Mouse (Mus musculus) limb, embryonic 14.5 days (tissue): ENCODE results near the gene Ubap2. TPM values are rescaled to one million over a fixed set of nuclear protein-coding genes. Genes with fewer than 3 reads are reported as not detected.

Experiments used
- ATAC-seq: fragments of 200-750 bp; cut with Nextera tagmentation; 2 replicates; pipeline ENCODE4 v1.8.0; 2017; ENCODE audit warnings: low read depth, moderate number of reproducible peaks, moderate TSS enrichment; ENCODE audit not compliant: low FRiP score
- DNase-seq: peaks from one replicate; pipeline ENCODE4 v3.0.0-alpha.2; 2015; ENCODE audit warnings: low spot score
- H3K27ac ChIP-seq: fragments of 300-500 bp; sonication (generic); replicated peaks from 2 replicates; pipeline ENCODE4 v1.5.1; 2014; ENCODE audit warnings: low read depth, mild to moderate bottlenecking, low read length, moderate library complexity, mixed read lengths
- H3K27me3 ChIP-seq: fragments of 300-500 bp; sonication (generic); 2 replicates; pipeline ENCODE4 v1.6.1; 2014; ENCODE audit warnings: low read length, mixed read lengths; ENCODE audit not compliant: control insufficient read depth, insufficient read depth
- H3K36me3 ChIP-seq: fragments of 300-500 bp; sonication (generic); 2 replicates; pipeline ENCODE4 v1.6.1; 2014; ENCODE audit warnings: mild to moderate bottlenecking, low read length, moderate library complexity, mixed read lengths; ENCODE audit not compliant: control insufficient read depth, insufficient read depth
- H3K4me1 ChIP-seq: fragments of 300-500 bp; sonication (generic); 2 replicates; pipeline ENCODE4 v1.6.1; 2014; ENCODE audit warnings: antibody characterized with exemption, low read length, mixed read lengths; ENCODE audit not compliant: control insufficient read depth, insufficient read depth
- H3K4me2 ChIP-seq: fragments of 300-500 bp; sonication (generic); replicated peaks from 2 replicates; pipeline ENCODE4 v1.6.1; 2014; ENCODE audit warnings: low read depth, mild to moderate bottlenecking, low read length, moderate library complexity; ENCODE audit not compliant: severe bottlenecking
- H3K4me3 ChIP-seq: fragments of 300-500 bp; sonication (generic); replicated peaks from 2 replicates; pipeline ENCODE4 v1.5.1; 2014; ENCODE audit warnings: low read length
- H3K9ac ChIP-seq: fragments of 300-500 bp; sonication (generic); 2 replicates; pipeline ENCODE4 v1.6.1; 2014; ENCODE audit warnings: mild to moderate bottlenecking, low read depth, low read length, moderate library complexity; ENCODE audit not compliant: severe bottlenecking
- H3K9me3 ChIP-seq: fragments of 300-500 bp; sonication (generic); 2 replicates; pipeline ENCODE4 v1.6.1; 2016; ENCODE audit warnings: low read length; ENCODE audit not compliant: control insufficient read depth
- POLR2A ChIP-seq: fragments of 200-500 bp; IDR thresholded peaks from 2 replicates; pipeline ENCODE4 v1.8.0; 2012; ENCODE audit warnings: inconsistent platforms, mild to moderate bottlenecking, moderate library complexity, borderline replicate concordance; ENCODE audit not compliant: insufficient read depth, insufficient read length; ENCODE audit errors: extremely low read depth
- WGBS: fragments of 180-500 bp; shearing (Covaris S2); extraction: QIAGEN DNeasy Blood & Tissue Kit; methylation state at CpG from one replicate; pipeline ENCODE4 v1.1.7; 2014; 5-methylcytosine and 5-hydroxymethylcytosine counted together
- polyA plus RNA-seq, 2 experiments: library from polyadenylated mRNA; depleted of rRNA in 1 of 2; stranded (reverse) in 1 of 2; unstranded in 1 of 2; fragments of >200 nt; fragmentation: Nextera tagmentation in 1 of 2; extraction: Ambion mirVana in 1 of 2; gene quantifications; 2 replicates each; pipeline versions ENCODE4 v1.2.1 to v1.2.3; 2012 to 2014

Gene Ubap2
- polyA plus RNA-seq (2012; rRNA removed) = 71.3 and 99.1 TPM in 2 replicates
- 57.5 and 61.2 TPM in 2 replicates for polyA plus RNA-seq (2014; fragmentation: Nextera tagmentation; extraction: Ambion mirVana)

GRCm38 (mm10) chr4:41274980-41275850 lies at the start of gene Ubap2:
Gene Ubap2 (minus strand): TSS chr4:41275144.
- peak within 1 kb of the TSS; percentile 90 for H3K27ac ChIP-seq
- DNase-seq (peak; percentile 99), ATAC-seq (peak; percentile 98)
- peak within 1 kb of the TSS; percentile 81 for H3K4me3 ChIP-seq
- 3% methylated on average over 60 of the region's 60 CpGs for WGBS
- peak within 1 kb of the TSS; percentile 76 for H3K4me2 ChIP-seq
- no peaks in the 10 kb centered on the region for H3K27me3 ChIP-seq
- peaks cover 15% of the 10 kb centered on the region for H3K4me1 ChIP-seq
- H3K9me3 ChIP-seq = no peaks in the 10 kb centered on the region
- TF ChIP-seq POLR2A = 0 out of 2 replicates have a peak, but pooled peaks have one; percentile 41
- H3K9ac ChIP-seq = peak within 1 kb of the TSS; percentile 82
- peaks cover 8% of the 10 kb centered on the region; the same call in 1 of the 2 replicates for H3K36me3 ChIP-seq

GRCm38 (mm10) chr4:41320971-41321370 lies 46.0 kb upstream of the Ubap2 start:
- H3K4me2 ChIP-seq = no peak overlapping the region
- no peaks in the 10 kb centered on the region for H3K27me3 ChIP-seq
- WGBS = 84% methylated on average over 4 of the region's 4 CpGs
- ATAC-seq (no peak), DNase-seq (no peak)
- H3K4me3 ChIP-seq = no peak overlapping the region
- H3K27ac ChIP-seq = no peak overlapping the region
- no peak for TF ChIP-seq POLR2A
- no peaks in the 10 kb centered on the region for H3K9me3 ChIP-seq
- no peaks in the 10 kb centered on the region for H3K4me1 ChIP-seq
- H3K36me3 ChIP-seq = no peaks in the 10 kb centered on the region
- H3K9ac ChIP-seq = no peak overlapping the region

GRCm38 (mm10) chr4:41318267-41318666 lies 43.3 kb upstream of the Ubap2 start:
- Histone ChIP-seq H3K9me3 (no peaks in the 10 kb centered on the region), H3K4me3 (no peak overlapping the region), H3K9ac (no peak overlapping the region), H3K4me2 (no peak overlapping the region), H3K27me3 (no peaks in the 10 kb centered on the region), H3K4me1 (peaks cover 9% of the 10 kb centered on the region), H3K27ac (no peak overlapping the region), H3K36me3 (no peaks in the 10 kb centered on the region)
- no peak for DNase-seq
- ATAC-seq = no peak
- no peak for TF ChIP-seq POLR2A
- 91% methylated on average over 5 of the region's 5 CpGs for WGBS

- Histone ChIP-seq H3K27me3 (no peaks in the 10 kb centered on the region), H3K36me3 (peaks cover 28% of the 10 kb centered on the region), H3K4me2 (peak overlapping the region; percentile 83), H3K27ac (peak overlapping the region; percentile 97), H3K9me3 (no peaks in the 10 kb centered on the region), H3K4me1 (peaks cover 13% of the 10 kb centered on the region), H3K4me3 (peak overlapping the region; percentile 100), H3K9ac (peak overlapping the region; percentile 96)
- DNase-seq (peak; percentile 29), ATAC-seq (no peak)
- TF ChIP-seq POLR2A = no peak
- WGBS = 54% methylated on average over 8 of the region's 8 CpGs
Observed at GRCm38 (mm10) chr4:41315173-41315572, 40.2 kb upstream of the Ubap2 start.

- Histone ChIP-seq H3K9me3 (no peaks in the 10 kb centered on the region), H3K9ac (peak within 1 kb of the TSS; percentile 96), H3K4me3 (peak within 1 kb of the TSS; percentile 100), H3K4me1 (peaks cover 13% of the 10 kb centered on the region), H3K27me3 (no peaks in the 10 kb centered on the region), H3K27ac (peak within 1 kb of the TSS; percentile 97), H3K36me3 (peaks cover 36% of the 10 kb centered on the region), H3K4me2 (peak within 1 kb of the TSS; percentile 83)
- TF ChIP-seq POLR2A = peak; percentile 63; the same call in 1 of the 2 replicates
- under 1% methylated on average over 70 of the region's 70 CpGs for WGBS
- peak; percentile 97 for ATAC-seq
- DNase-seq = peak; percentile 94
Observed at GRCm38 (mm10) chr4:41314141-41315129, 39.5 kb upstream of the Ubap2 start, which contains the start of gene Dcaf12. Gene Dcaf12 (minus strand): TSS chr4:41314889.
